Mouse (Mus musculus): Measurements from ENCODE around the gene Epha4.

DNA sequence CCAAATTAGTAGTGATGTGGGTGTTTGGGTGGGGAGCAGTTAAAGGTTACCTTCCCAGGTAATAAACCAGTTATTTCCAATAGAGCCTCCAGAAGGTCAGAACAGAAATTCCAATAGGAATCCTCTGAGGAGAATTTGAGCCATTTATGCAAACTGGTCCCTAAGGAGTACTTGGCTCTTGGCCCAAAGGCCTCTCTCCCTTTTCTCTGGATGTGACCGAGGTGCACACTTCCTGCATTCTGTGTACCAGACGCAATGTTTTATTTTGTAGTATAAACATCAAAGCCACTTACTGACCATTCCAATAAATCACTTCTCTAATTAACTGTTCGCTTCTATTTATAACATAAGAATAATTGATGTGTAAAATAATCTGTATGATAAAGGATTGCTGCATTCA is 64.7 kb downstream of the Epha4 start:
- no peak for TF ChIP-seq CTCF (conservative IDR thresholded peaks at IDR 0.05; ENCODE audit: insufficient read depth, insufficient read length, low read depth, low read length)
- TF ChIP-seq POLR2A (IDR thresholded peaks at IDR 0.05; ENCODE audit: low read depth, low read length), result no peak
